Mouse (Mus musculus) limb, embryonic 10.5 days (tissue): ENCODE measurements around the gene Tnik. TPM values are rescaled to one million over a fixed set of nuclear protein-coding genes. Genes with fewer than 3 reads are reported as not detected.

Source experiments
- DNase-seq: peaks from one replicate; pipeline ENCODE4 v3.0.0-alpha.2; 2017; ENCODE audit warnings: low spot score
- H3K27ac ChIP-seq: fragments of 300-500 bp; sonication (generic); 2 replicates; pipeline ENCODE4 v1.5.1; 2016; ENCODE audit warnings: mild to moderate bottlenecking
- H3K27me3 ChIP-seq: fragments of 300-500 bp; sonication (generic); 2 replicates; pipeline ENCODE4 v1.6.1; 2016; ENCODE audit warnings: low read depth, mild to moderate bottlenecking; ENCODE audit not compliant: poor library complexity, severe bottlenecking
- H3K36me3 ChIP-seq: fragments of 300-500 bp; sonication (generic); 2 replicates; pipeline ENCODE4 v1.6.1; 2016; ENCODE audit warnings: mild to moderate bottlenecking, moderate library complexity
- H3K4me1 ChIP-seq: fragments of 300-500 bp; sonication (generic); 2 replicates; pipeline ENCODE4 v1.6.1; 2016
- H3K4me3 ChIP-seq: fragments of 300-500 bp; sonication (generic); 2 replicates; pipeline ENCODE4 v1.5.1; 2016; ENCODE audit warnings: mild to moderate bottlenecking, moderate library complexity
- H3K9me3 ChIP-seq: fragments of 300-500 bp; sonication (generic); replicated peaks from 2 replicates; pipeline ENCODE4 v1.6.1; 2016; ENCODE audit warnings: mild to moderate bottlenecking
- WGBS: fragments of 180-500 bp; shearing (Covaris S2); methylation state at CpG from one replicate; pipeline ENCODE4 v1.1.7; 2016; 5-methylcytosine and 5-hydroxymethylcytosine counted together
- polyA plus RNA-seq: library from polyadenylated mRNA; unstranded; fragments of >200 nt; fragmentation: Nextera tagmentation; extraction: Ambion mirVana; gene quantifications from 2 replicates; pipeline ENCODE4 v1.2.1, GENCODE M21; 2016

The Tnik gene
- polyA plus RNA-seq, 1 experiment from 2014 or later: 1.9 TPM

DNA sequence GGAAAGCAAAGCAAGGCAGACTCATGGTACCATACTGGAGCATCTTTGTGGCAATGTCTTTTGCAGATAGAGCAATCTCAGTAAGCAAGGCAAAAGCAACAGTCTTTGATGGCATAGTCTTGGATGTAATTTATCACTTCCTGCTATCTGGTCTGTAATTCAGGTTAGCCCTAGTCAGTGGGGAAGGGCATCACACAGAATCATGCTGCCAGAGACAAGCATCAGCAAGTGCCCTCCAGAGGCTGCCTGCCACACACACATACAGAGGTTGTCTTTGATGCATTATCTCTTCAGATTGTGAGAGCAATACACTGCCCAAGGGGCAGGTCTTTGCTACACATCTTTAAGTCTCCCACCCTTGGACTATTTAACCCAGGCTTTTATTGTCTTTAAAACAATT is 8.9 kb downstream of the Tnik start:
- no peaks in the 10 kb centered on the region for H3K9me3 ChIP-seq
- H3K27me3 ChIP-seq: no peaks in the 10 kb centered on the region
- no peak for DNase-seq
- no peak overlapping the region for H3K4me3 ChIP-seq
- H3K4me1 ChIP-seq: 0 out of 2 replicates have a peak, but pooled peaks cover 3% of the 10 kb centered on the region
- H3K36me3 ChIP-seq: no peaks in the 10 kb centered on the region
- H3K27ac ChIP-seq: no peak overlapping the region

DNA sequence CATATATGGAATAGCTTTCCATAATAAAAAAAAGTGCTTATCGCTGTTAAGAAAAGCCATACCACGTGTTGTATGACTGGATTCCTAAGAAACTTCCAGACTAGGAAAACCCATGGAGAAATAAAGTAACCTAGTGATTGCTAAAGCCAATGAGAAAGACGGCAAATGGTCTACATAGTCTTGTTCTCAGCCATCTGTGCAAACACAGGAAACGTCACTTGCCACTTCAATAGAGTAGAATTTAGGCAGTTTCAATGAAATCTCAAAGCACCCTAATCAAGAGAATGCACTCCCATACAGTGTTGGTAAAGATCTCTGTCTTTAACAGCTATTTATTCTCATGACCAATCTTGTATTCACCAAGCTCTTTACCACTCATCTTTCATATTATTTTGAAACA is 11.7 kb downstream of the Tnik start:
- H3K36me3 ChIP-seq: no peaks in the 10 kb centered on the region
- 92% methylated on average over 4 of the region's 4 CpGs for WGBS

DNA sequence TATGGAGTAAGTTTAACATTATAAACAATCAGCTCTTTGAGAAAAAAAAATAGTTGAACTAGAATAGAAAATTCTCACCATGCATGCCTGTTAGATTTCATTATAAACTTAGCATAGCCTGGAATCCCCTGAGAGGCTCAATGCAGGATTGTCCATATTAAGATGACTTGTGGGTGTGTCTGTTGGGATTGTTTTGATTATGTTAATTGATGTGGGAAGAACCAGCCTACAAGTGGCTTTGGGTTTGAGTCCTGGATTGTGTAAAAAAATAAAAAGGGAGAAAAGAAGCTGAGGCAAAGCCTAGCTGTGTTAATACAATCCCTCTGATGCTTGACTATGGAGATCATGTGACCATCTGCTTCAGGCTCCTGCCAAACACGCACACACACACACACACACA is 26.7 kb downstream of the Tnik start:
- no peaks in the 10 kb centered on the region for H3K4me1 ChIP-seq
- 76% methylated on average over 1 of the region's 1 CpGs for WGBS
- DNase-seq: no peak
- no peaks in the 10 kb centered on the region for H3K9me3 ChIP-seq
- no peaks in the 10 kb centered on the region for H3K27me3 ChIP-seq
- no peak overlapping the region for H3K4me3 ChIP-seq
- no peak overlapping the region for H3K27ac ChIP-seq
- H3K36me3 ChIP-seq: no peaks in the 10 kb centered on the region

More for the DNA sequence above, 11.7 kb downstream of the Tnik start:
- Histone ChIP-seq H3K27ac (no peak overlapping the region), H3K4me1 (no peaks in the 10 kb centered on the region), H3K9me3 (no peaks in the 10 kb centered on the region), H3K4me3 (no peak overlapping the region), H3K27me3 (no peaks in the 10 kb centered on the region)
- DNase-seq: no peak

DNA sequence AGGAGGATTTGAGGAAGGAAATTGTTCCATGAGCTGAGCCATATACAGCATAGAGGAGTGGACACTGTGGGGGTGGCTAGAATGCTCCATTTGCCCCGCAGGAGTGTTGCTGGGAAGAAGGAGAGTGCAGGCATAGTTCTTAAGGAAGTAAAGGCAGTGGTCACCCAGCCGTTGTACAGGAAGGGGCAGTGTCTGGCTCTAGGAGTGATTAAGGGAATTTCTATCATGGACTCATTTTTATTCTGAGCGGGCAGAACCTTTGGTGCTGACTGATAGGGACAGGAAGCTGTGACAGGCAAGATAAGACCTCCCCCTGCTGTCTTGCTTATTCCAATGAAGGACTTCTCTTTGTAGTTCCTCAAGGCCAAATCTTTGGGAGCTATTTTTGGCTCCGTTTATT is 38.4 kb downstream of the Tnik start:
- H3K27ac ChIP-seq: no peak overlapping the region
- H3K9me3 ChIP-seq: no peaks in the 10 kb centered on the region
- no peaks in the 10 kb centered on the region for H3K27me3 ChIP-seq
- H3K4me3 ChIP-seq: no peak overlapping the region
- no peaks in the 10 kb centered on the region for H3K4me1 ChIP-seq
- no peak for DNase-seq
- H3K36me3 ChIP-seq: no peaks in the 10 kb centered on the region
- 78% methylated on average over 4 of the region's 4 CpGs for WGBS

DNA sequence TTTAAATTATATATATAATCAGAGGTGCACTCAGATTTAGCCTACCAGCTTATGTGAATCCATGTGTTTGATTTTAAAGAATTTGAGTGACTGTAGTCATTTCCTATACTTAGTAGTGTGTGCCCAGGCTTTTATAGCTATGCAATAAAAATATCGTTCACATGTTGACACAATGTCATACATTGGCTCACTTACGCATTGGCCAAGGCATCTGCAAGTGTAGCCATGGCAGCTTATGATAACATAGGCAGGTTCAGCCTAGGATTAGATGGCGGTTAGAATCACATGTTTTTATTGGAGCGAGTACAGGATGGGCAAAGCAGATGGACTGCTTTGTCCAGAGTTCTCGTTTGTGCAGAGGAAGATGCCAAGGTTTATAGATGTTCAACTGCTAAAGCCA is 40.9 kb downstream of the Tnik start:
- H3K36me3 ChIP-seq: no peaks in the 10 kb centered on the region
- H3K4me1 ChIP-seq: no peaks in the 10 kb centered on the region
- DNase-seq: no peak
- H3K9me3 ChIP-seq: no peaks in the 10 kb centered on the region
- no peaks in the 10 kb centered on the region for H3K27me3 ChIP-seq
- no peak overlapping the region for H3K27ac ChIP-seq
- no peak overlapping the region for H3K4me3 ChIP-seq
- 90% methylated on average over 5 of the region's 5 CpGs for WGBS

DNA sequence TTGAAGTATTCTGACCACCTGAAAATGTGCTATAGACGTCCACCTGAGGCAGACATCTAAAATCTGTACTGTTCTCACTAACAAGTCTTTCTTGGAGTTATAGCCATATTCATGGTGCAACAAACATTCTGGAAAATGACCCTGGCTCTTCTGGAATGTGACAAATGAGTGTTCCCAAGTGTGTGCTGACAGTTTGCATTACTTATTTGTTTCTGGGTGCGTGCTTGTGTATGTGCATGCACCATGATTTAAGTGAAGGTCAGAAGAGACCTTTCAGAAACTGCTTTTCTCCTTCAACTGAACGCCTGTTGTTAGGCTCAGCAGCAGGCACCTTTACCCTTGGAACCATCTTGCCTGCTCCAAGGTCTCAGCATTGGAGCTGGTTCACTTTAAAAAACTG is 43.8 kb downstream of the Tnik start:
- H3K27me3 ChIP-seq: no peaks in the 10 kb centered on the region
- H3K4me3 ChIP-seq: no peak overlapping the region
- no peaks in the 10 kb centered on the region for H3K4me1 ChIP-seq
- no peaks in the 10 kb centered on the region for H3K36me3 ChIP-seq
- no peaks in the 10 kb centered on the region for H3K9me3 ChIP-seq
- WGBS: 83% methylated on average over 3 of the region's 3 CpGs
- no peak overlapping the region for H3K27ac ChIP-seq
- DNase-seq: no peak

DNA sequence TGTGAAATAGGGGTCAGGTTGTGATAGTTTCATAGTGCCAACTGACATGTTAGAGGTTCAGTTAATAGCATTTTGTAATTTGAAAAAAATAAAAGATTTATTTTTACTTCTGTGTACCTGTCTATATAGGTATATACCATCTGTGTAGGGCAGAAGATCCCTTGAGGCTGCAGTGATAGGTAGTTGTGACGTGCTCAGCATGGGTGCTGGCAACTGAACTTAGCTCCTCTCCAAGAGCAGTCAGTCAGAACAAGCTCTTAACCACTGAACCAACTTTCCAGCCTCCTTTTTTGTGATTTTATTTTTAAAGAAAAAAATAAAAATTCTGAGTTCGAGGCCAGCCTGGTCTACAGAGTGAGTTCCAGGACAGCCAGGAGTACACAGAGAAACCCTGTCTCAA is 51.4 kb downstream of the Tnik start:
- no peaks in the 10 kb centered on the region for H3K4me1 ChIP-seq

DNA sequence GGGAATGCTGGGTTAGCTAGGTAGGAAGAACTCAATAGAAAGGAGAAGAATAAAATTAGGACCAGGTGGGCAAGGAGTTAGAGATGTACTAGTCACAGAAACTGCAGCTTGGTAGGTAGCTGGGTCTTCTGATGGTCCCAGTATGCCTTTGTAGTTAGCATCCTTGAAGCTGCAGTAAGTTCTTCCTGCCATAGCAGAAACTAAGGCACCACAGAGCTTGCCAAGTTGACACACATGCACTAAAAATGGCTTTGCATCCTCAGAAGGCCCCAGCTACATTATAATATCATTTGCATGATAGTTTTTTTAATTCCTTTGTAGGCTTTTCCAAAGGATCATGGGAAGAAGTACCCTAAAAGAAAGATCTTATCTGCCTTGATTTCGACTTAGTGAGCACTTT is 54.3 kb downstream of the Tnik start:
- H3K4me3 ChIP-seq: no peak overlapping the region
- H3K27ac ChIP-seq: no peak overlapping the region
- H3K9me3 ChIP-seq: no peaks in the 10 kb centered on the region
- DNase-seq: no peak
- no peaks in the 10 kb centered on the region for H3K27me3 ChIP-seq
- H3K36me3 ChIP-seq: no peaks in the 10 kb centered on the region
- no peaks in the 10 kb centered on the region for H3K4me1 ChIP-seq
- WGBS: 82% methylated on average over 1 of the region's 1 CpGs

More for the DNA sequence above, 51.4 kb downstream of the Tnik start:
- H3K27me3 ChIP-seq: no peaks in the 10 kb centered on the region
- no peak overlapping the region for H3K27ac ChIP-seq
- WGBS: 88% methylated on average over 2 of the region's 2 CpGs
- H3K36me3 ChIP-seq: no peaks in the 10 kb centered on the region
- no peak overlapping the region for H3K4me3 ChIP-seq
- H3K9me3 ChIP-seq: no peaks in the 10 kb centered on the region
- DNase-seq: no peak

DNA sequence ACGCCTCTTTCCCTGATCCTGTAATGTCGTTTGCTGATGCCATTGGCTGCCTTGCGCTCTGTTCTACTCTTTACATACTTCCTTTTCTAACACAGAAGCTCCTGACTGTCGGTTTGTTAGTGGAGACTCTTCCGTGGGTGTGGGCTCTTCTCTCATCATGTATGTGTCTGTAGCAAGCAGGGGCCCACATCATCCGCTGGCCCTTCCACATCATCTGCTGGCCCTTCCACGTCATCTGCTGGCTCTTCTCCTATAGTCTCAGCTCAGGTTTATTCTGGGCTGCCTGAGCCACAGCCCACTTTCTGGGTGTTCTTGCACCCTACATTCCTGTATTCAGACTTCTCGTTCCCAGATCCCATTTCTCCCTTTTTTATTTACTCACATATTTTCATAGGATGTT is 58.6 kb downstream of the Tnik start:
- Histone ChIP-seq H3K9me3 (no peaks in the 10 kb centered on the region), H3K4me1 (0 out of 2 replicates have a peak, but pooled peaks cover 6% of the 10 kb centered on the region), H3K27ac (no peak overlapping the region), H3K36me3 (no peaks in the 10 kb centered on the region), H3K27me3 (no peaks in the 10 kb centered on the region), H3K4me3 (no peak overlapping the region)
- WGBS: 95% methylated on average over 8 of the region's 8 CpGs
- DNase-seq: no peak

DNA sequence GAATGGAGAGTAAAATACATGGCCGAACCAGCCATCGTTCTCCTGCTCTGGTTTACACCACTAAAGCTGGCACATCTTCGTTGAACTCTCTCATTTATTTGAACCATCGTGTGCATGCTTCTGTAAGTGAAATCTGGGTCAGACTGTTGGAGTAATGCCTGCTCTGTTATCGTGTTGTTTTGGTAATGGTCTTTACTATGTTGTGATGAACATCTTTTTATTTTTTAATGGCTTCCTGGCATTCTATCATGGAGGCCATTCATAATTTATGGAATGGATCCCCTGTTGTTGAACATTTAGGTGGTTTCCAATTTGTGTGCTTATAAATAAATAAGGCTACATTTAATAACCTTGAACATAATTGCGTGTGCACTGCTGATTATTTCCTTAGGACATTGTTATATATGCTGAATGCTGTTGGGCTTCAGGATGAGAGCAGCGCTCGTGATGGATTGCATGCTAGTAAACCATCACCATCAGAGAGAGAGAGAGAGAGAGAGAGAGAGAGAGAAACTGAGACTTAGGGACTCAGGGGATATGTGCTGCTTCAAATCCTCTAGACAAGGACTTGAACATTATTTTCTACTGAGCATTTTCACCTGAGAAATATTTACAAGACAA is 62.7 kb downstream of the Tnik start:
- Histone ChIP-seq H3K4me3 (no peak overlapping the region), H3K4me1 (0 out of 2 replicates have a peak, but pooled peaks cover 6% of the 10 kb centered on the region), H3K9me3 (no peaks in the 10 kb centered on the region), H3K36me3 (no peaks in the 10 kb centered on the region), H3K27me3 (no peaks in the 10 kb centered on the region), H3K27ac (no peak overlapping the region)
- 94% methylated on average over 8 of the region's 8 CpGs for WGBS
- no peak for DNase-seq

DNA sequence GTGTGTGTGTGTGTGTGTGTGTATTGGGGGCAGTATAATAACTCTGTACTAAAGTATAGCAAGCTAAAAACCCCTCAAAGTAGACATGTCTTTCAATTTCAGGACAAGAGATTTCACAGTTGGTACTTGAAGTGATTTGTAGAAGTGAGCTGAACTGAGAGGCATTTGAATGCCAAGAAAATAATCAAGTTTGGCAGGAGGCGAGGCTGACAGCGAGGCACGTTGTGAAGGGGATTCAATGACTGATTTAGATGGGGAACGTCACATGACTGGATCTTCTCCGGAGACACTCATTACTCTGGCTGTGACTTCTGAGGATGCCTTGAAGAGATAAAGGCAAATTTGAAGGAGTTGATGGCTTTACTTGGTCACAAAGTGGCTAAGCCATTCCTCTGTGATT is 69.3 kb downstream of the Tnik start:
- H3K27me3 ChIP-seq: no peaks in the 10 kb centered on the region
- WGBS: 76% methylated on average over 5 of the region's 5 CpGs
- no peak for DNase-seq

DNA sequence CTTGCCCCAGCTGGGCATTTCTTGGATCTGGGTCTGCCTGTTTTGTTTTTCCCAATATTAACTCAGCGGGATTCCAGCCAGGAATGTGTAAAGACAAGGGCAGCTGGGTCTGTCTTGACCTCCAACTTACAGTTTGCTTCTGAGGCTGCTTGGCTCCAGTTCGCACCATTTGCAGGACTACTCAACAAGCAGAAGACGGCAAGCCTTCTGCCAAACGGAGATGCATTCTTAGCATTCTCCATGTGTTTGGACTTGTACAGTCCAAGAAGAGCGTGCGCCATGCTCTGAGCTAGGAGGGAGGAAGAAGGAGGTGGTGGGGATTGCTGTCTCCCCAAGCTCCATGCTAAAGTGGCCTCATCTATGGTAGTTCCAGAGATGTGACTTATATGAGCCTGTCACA is 70.9 kb downstream of the Tnik start:
- no peaks in the 10 kb centered on the region for H3K36me3 ChIP-seq

More for the DNA sequence above, 69.3 kb downstream of the Tnik start:
- H3K4me1 ChIP-seq: peaks cover 6% of the 10 kb centered on the region
- H3K27ac ChIP-seq: no peak overlapping the region
- no peaks in the 10 kb centered on the region for H3K9me3 ChIP-seq
- no peak overlapping the region for H3K4me3 ChIP-seq
- no peaks in the 10 kb centered on the region for H3K36me3 ChIP-seq

DNA sequence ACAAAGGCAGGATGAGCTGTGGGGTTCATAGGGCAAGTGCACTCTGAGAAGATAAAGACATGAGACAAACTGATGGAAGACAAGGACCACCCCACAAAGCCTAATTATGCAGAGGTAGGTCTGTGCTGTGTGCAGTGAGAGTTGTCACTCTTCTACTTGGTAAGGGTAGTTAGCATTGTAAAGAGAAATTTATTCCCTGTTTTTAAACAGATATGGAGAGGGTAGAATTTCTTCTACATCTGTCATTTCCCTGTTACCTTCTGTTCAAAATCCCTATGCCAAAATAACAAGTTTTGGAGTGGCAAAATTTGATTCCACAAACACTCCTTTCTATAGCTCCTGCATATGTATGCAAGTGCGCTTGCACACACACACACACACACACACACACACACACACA is 71.5 kb downstream of the Tnik start:
- Histone ChIP-seq H3K36me3 (no peaks in the 10 kb centered on the region), H3K9me3 (no peaks in the 10 kb centered on the region), H3K4me3 (no peak overlapping the region), H3K27ac (no peak overlapping the region), H3K27me3 (no peaks in the 10 kb centered on the region), H3K4me1 (peaks cover 6% of the 10 kb centered on the region)
- DNase-seq: no peak
- 90% methylated on average over 1 of the region's 1 CpGs for WGBS

More for the DNA sequence above, 70.9 kb downstream of the Tnik start:
- no peak overlapping the region for H3K4me3 ChIP-seq
- peaks cover 6% of the 10 kb centered on the region for H3K4me1 ChIP-seq
- no peaks in the 10 kb centered on the region for H3K27me3 ChIP-seq
- no peaks in the 10 kb centered on the region for H3K9me3 ChIP-seq
- 83% methylated on average over 6 of the region's 6 CpGs for WGBS
- DNase-seq: no peak
- no peak overlapping the region for H3K27ac ChIP-seq

DNA sequence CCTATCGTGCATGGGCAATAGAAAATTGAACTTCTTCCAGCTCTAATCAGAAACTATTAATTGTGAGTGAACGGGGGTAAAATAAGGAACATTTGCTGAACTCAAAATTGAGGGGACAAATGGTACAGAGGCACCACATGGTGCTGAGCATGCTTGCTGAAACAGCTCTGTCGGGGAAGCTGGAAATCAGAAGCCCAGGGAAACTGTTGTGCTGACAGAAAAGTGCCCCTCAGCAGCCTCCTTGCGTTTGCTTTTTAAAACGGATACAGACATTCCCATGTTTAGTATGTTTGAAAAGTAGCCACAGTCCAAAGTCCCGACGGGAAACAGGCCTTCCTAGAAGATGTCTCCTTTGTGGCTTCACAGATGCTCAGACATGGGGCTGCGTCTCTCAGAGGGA is 77.1 kb downstream of the Tnik start:
- 79% methylated on average over 8 of the region's 8 CpGs for WGBS
- Histone ChIP-seq H3K36me3 (no peaks in the 10 kb centered on the region), H3K4me1 (peaks cover 6% of the 10 kb centered on the region), H3K9me3 (no peaks in the 10 kb centered on the region), H3K4me3 (no peak overlapping the region), H3K27ac (no peak overlapping the region), H3K27me3 (no peaks in the 10 kb centered on the region)
- DNase-seq: no peak
